In the genomic region with DNA sequence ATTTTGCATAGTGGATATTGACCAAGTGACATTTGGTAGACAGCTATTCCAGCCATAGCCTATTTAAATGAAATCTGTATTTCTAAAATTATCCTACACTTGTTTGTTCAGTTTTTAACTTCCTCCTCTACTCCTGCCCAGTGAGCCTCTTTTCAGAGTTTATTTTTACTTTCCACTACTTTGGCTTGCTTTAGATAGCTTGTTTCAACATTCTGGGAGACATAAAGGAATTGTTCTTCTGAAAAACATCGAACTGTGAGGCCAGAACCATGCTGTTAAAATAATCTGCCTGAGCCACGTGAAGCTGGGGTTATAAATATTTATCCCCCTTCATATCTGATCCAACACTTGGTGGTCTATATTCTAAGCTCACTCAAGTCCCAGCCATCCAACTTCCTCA, we compare ENCODE assay signal across 22 mouse cellular contexts.
DNase-seq lines count a peak whose midpoint lies in the region; ATAC-seq and TF ChIP-seq lines count a peak whose summit lies in the region.
"Had no signal": no experiment of that assay in that cellular context is flagged by ENCODE, and none has a peak within 500 bp of the region (broad histone marks: within the 10 kb centered on the region; RNA-seq: fewer than 3 reads in every experiment).

No protein-coding gene starts in this region.

- H3K27me3 ChIP-seq in stomach, embryonic 16.5 days (ENCODE audit: control insufficient read depth, insufficient read depth, low read length), result no peaks in the 10 kb centered on the region
- no peaks in the 10 kb centered on the region for H3K27me3 ChIP-seq in heart, embryonic 11.5 days (ENCODE audit: control insufficient read depth, insufficient read depth, low read length)
- H3K27me3 ChIP-seq: embryonic facial prominence, embryonic 12.5 days; forebrain, embryonic 13.5 days; forebrain, embryonic 15.5 days had no signal

- 20% methylated on average over 2 of the region's 2 CpGs for WGBS in stomach, embryonic 16.5 days
- 43% methylated on average over 2 of the region's 2 CpGs for WGBS in heart, embryonic 11.5 days (ENCODE audit: insufficient replicate concordance)

- intact Hi-C loops in left cerebral cortex, adult 2 months (cut with DNase I), result loop anchor here (2.0 kb wide), 1 partner anchor 14 kb away; no protein-coding TSS in a partner anchor
- intact Hi-C loops in left cerebral cortex, postnatal 10 days (cut with DNase I), result no loop called here

- ATAC-seq in stomach, embryonic 16.5 days (ENCODE audit: insufficient read depth, low FRiP score), result no peak
- no peak for ATAC-seq in heart, embryonic 11.5 days (replicated peaks; ENCODE audit: insufficient number of reproducible peaks, low FRiP score, low TSS enrichment)
- ATAC-seq: forebrain, embryonic 13.5 days; forebrain, embryonic 15.5 days; forebrain, postnatal 0 days had no signal

- DNase-seq in left cerebral cortex, adult 2 months (ENCODE audit: extremely low spot score in 1 of 2, low spot score in 2 of 2), result no peak
- DNase-seq in left cerebral cortex, postnatal 10 days (ENCODE audit: extremely low spot score in 1 of 2, low spot score in 2 of 2), result no peak
- DNase-seq in brain, adult 2 months (ENCODE audit: low read depth, low spot score), result peak; percentile 43
- no peak for DNase-seq in ovary, postnatal 10 days (ENCODE audit: low spot score)
- DNase-seq in adrenal gland, postnatal 4 days (ENCODE audit: low spot score in 2 of 2), result no peak
- DNase-seq: adrenal gland, adult 2 months; adrenal gland, postnatal 10 days; adrenal gland, postnatal 25 days; cerebellum, adult 11 months; cerebellum, adult 18-20 months; cerebellum, adult 8-10 months; cerebellum, adult 9-11 months; cerebellum, postnatal 14 days; cerebellum, postnatal 36 days; forebrain, postnatal 0 days had no signal

- peaks cover 8% of the 10 kb centered on the region for H3K4me1 ChIP-seq in cortical plate, adult 2 months (ENCODE audit: control insufficient read depth, insufficient read depth, low read length)
- no peaks in the 10 kb centered on the region for H3K4me1 ChIP-seq in stomach, embryonic 16.5 days (ENCODE audit: control insufficient read depth, insufficient read depth, low read length)
- H3K4me1 ChIP-seq in heart, embryonic 11.5 days (ENCODE audit: control insufficient read depth, insufficient read depth, low read length), result no peaks in the 10 kb centered on the region
- H3K4me1 ChIP-seq: embryonic facial prominence, embryonic 10.5 days; embryonic facial prominence, embryonic 12.5 days; forebrain, embryonic 13.5 days had no signal

- H3K4me3 ChIP-seq in left cerebral cortex, adult 2 months, result no peak overlapping the region
- H3K4me3 ChIP-seq in cortical plate, adult 2 months (ENCODE audit: insufficient read depth, low read length), result no peak overlapping the region
- no peak overlapping the region for H3K4me3 ChIP-seq in stomach, embryonic 16.5 days (replicated peaks; ENCODE audit: low read length)
- H3K4me3 ChIP-seq in heart, embryonic 11.5 days (ENCODE audit: low read depth, low read length), result no peak overlapping the region
- H3K4me3 ChIP-seq: embryonic facial prominence, embryonic 10.5 days; embryonic facial prominence, embryonic 12.5 days; forebrain, embryonic 13.5 days; forebrain, embryonic 15.5 days had no signal

- no peak for TF ChIP-seq CTCF in left cerebral cortex, adult 2 months (IDR thresholded peaks at IDR 0.05)
- no peak for TF ChIP-seq CTCF in cortical plate, adult 2 months (IDR thresholded peaks at IDR 0.05; ENCODE audit: extremely low read depth, insufficient read depth, low read length)

- H3K9me3 ChIP-seq in stomach, embryonic 16.5 days (replicated peaks; ENCODE audit: control insufficient read depth, low read length), result no peaks in the 10 kb centered on the region
- no peaks in the 10 kb centered on the region for H3K9me3 ChIP-seq in heart, embryonic 11.5 days (replicated peaks; ENCODE audit: control insufficient read depth, low read length)
- H3K9me3 ChIP-seq: embryonic facial prominence, embryonic 10.5 days; embryonic facial prominence, embryonic 12.5 days; forebrain, embryonic 13.5 days; forebrain, embryonic 15.5 days had no signal

- H3K9ac ChIP-seq in stomach, embryonic 16.5 days (ENCODE audit: low read length), result no peak overlapping the region
- H3K9ac ChIP-seq in heart, embryonic 11.5 days (ENCODE audit: low read depth, low read length), result no peak overlapping the region
- H3K9ac ChIP-seq: embryonic facial prominence, embryonic 12.5 days; forebrain, embryonic 13.5 days; forebrain, embryonic 15.5 days; forebrain, postnatal 0 days had no signal

- no peak overlapping the region for H3K4me2 ChIP-seq in stomach, embryonic 16.5 days (ENCODE audit: low read depth, low read length)
- H3K4me2 ChIP-seq in heart, embryonic 11.5 days, result no peak overlapping the region
- H3K4me2 ChIP-seq: embryonic facial prominence, embryonic 12.5 days; forebrain, embryonic 13.5 days; forebrain, embryonic 15.5 days had no signal

- TF ChIP-seq POLR2A in cortical plate, adult 2 months (IDR thresholded peaks at IDR 0.05; ENCODE audit: extremely low read depth, insufficient read depth, low read length), result no peak

- peak overlapping the region; percentile 60 for H3K27ac ChIP-seq in left cerebral cortex, adult 2 months
- peak overlapping the region; percentile 85 for H3K27ac ChIP-seq in cortical plate, adult 2 months (ENCODE audit: insufficient read depth, low read length)
- peak overlapping the region; percentile 54; the same call in 1 of the 2 replicates for H3K27ac ChIP-seq in stomach, embryonic 16.5 days (ENCODE audit: low read length)
- no peak overlapping the region for H3K27ac ChIP-seq in heart, embryonic 11.5 days (ENCODE audit: low read depth, low read length)
- H3K27ac ChIP-seq: embryonic facial prominence, embryonic 10.5 days; embryonic facial prominence, embryonic 12.5 days; forebrain, embryonic 13.5 days; forebrain, embryonic 15.5 days had no signal

- H3K36me3 ChIP-seq in stomach, embryonic 16.5 days (ENCODE audit: control insufficient read depth, insufficient read depth, low read length), result no peaks in the 10 kb centered on the region
- H3K36me3 ChIP-seq in heart, embryonic 11.5 days (ENCODE audit: control insufficient read depth, insufficient read depth, low read length), result no peaks in the 10 kb centered on the region
- H3K36me3 ChIP-seq: embryonic facial prominence, embryonic 10.5 days; embryonic facial prominence, embryonic 12.5 days; forebrain, embryonic 15.5 days had no signal
